Mouse (Mus musculus): Measurements from ENCODE around the gene Zdhhc5.

DNA sequence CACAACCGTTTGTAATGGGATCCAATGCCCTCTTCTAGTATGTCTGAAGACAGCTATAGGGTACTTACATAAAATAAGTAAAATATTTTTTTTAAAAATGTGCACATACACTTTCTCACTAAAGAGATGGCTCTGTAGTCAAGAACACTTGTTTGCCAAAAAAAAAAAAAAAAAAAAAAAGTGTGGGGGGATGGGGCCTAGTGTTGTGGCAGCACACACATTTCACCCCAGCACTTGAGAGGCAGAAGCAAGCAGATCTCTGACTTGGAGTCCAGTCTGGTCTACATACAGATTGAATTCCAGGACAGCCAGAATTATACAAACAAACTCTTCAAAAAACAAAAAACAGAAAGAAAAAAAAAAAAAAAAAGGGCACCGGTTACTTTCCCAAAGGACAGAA, 5.7 kb upstream of the Zdhhc5 start:
- TF ChIP-seq TAL1 (IDR thresholded peaks at IDR 0.05; ENCODE audit: low read length) (no peak), GATA1 (IDR thresholded peaks at IDR 0.05; ENCODE audit: low read length) (no peak)

Measured in erythroblast, embryonic 14.5 days (primary cell).